Mouse (Mus musculus) forelimb bud, embryonic 11.5 days (tissue): Measurements from ENCODE around the gene Hoxd9.

Experiments
- DNase-seq: peaks from one replicate; pipeline ENCODE4 v3.0.0-alpha.2; 2012; ENCODE audit warnings: low read depth, low spot score

The Hoxd9 gene

DNA sequence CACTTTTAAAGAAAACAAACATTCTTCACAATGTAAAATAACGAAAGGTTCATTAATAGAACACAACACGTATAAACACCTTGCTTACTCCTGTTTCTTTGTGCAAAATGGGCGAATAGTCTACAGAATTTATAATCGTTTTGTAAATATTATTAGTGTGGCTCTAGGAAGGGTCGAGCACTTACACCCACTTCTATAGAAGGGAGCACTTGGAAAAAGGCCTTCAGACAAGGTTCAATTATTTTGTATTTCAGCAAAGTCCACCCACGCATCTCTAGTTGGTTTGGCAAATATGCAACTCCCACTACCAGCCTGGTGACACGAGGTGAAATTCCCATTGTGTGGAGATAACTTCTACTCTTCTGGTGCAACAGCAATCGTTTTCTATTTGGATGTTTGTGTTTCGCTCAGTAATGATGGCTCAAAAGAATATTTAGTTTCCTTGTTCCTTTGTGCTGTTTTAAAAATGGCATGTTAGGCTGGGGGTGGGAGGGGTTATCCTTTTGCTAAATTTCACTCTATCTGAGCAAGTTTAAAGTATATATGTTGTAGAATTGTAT, 51.0 kb downstream of the Hoxd9 start:
- DNase-seq = no peak

DNA sequence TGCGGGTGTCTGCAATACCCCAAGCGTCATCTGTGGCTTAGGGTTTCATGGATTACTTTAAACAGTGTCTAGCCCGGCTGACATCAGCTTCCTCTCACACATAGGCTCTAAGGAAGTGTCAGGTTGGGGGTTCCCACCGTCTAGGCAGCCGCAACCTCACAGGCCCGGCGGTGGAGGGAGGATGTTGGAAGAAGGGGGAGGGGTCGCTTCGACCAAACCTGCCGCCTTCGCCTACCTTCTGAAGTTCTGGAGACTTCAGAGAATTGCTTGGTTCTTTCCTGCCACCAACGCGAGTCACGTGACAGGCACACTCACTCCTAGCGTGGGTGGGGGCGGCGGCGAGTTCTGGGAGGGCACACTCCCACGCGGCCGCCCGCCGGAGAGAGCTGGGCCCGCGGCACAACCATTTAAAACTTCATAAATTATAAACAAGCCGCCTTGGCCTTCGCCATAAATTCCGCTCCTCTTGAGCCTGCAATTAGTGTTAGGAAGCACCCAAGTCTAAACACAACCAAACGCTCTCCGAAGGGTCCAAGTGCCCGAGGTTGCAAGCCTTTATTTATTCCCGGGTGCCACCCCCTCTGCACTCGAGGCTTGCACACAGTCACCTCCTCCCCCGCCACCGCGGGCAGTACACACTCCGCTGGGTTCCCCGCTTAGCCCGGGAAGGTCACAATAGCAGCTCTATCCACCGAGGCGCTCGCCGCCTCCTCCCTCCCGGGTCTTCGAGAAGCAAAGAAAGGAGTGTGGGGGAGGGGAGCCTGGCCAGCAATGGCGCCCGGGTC, 52.0 kb downstream of the Hoxd9 start:
- peak; percentile 75 for DNase-seq
